Mouse (Mus musculus): ENCODE measurements around the gene B4galt4.

DNA sequence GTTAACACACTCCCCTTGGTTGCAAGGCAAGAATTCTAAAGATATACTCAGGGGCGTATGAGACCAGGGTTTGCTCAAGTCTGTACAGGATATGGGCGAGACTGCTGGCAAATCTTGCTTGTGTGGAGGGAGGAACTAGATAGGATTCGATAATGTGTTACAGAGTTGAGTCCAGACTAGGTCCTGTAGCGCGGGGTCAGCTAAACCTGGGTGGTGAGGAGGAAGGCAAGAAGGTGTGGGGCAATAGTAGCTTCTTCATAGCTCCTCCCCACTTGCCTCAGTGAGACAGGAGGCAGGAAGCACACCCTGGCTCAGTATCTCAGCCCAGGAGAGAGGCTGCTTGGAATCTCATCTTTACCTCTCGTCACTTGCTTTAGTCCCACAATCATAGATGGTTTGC lies 12.9 kb upstream of the B4galt4 start:
- TF ChIP-seq MAFK (IDR thresholded peaks at IDR 0.05; ENCODE audit: insufficient replicate concordance, low read length) (no peak), JUN (IDR thresholded peaks at IDR 0.05; ENCODE audit: insufficient read depth, low read depth, low read length) (no peak), E2F4 (IDR thresholded peaks at IDR 0.05; ENCODE audit: insufficient replicate concordance, low read depth, low read length) (no peak), POLR2AphosphoS2 (IDR thresholded peaks at IDR 0.05; ENCODE audit: low read depth, low read length) (no peak)

All from CH12.LX (cell line).